Mouse (Mus musculus): ENCODE results near the gene Tnp2. TPM values are rescaled to one million over a fixed set of nuclear protein-coding genes. Genes with fewer than 3 reads are reported as not detected.
"Not testable (repeated sequence)": the region's sequence is repeated elsewhere in the genome, so short reads cannot be mapped to it uniquely, and the experiment has no call there.

Tnp2 gene
- not detected for total RNA-seq (2021)

DNA sequence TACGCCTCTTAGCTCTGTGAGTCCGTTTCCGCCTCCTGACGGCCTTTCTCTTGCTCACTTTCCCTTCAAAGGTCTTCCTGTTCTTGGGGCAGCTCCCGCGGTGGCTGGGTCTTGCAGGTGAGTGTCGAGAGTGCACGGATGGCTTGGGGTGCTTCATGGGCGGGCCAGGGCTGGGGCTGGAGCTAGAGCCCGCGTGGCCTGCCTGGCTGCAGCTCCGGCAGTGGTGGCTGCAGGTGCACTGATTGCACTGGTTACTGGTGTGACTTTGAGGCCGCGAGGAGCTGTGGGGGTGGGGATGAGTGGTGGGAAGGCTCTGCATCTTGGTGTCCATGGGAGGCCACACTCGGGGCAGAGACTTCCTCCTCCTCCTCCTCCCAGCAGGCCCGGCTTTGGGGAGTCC is at the start of gene Tnp2:
Gene Tnp2, minus strand, starts transcription at position 390 of the 400 bp plus-strand sequence.
- no peak for DNase-seq (ENCODE audit: extremely low spot score in 1 of 2, low spot score in 1 of 2)

DNA sequence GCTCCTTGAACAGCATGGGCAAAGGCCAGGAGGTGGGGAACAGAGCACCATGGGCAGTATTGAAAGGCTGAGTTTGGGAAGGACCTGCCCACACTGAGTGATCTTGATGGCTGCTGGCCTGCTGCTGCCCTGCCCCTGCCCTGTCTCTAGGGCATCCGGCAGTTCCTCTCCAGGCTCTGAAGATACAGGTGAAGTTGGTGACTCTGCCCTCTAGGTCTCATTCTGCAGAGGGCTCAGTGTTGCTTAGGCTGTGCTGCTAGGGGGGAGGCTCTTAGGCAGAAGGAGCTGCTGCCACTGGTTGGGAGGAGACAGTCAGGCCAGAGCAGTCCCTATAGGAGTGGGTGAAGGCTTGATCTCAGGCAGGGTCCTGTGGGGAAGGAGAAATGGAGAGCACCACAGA is 49.4 kb upstream of the Tnp2 start:
- DNase-seq (ENCODE audit: extremely low spot score in 1 of 2, low spot score in 1 of 2): no peak

DNA sequence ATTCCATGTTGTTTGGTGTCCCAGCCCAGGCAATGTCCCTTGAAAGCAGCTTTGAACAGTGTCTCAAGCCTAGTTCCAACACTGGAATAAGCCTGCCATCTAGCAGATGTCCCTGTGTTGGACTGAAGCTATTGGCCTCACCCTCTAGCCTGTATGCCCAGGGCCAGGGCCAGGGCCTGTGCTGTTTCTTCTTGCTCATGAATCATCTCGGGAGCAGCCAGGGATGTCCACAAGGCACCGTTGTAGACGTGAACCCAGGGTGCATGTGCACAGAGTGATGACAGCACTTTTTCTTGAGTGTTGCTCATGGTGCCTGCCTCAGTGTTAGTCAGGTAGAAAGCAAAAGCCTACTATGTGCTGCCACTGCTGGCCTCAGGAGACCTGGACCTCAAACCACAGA is 48.8 kb upstream of the Tnp2 start:
- no peak for DNase-seq (ENCODE audit: extremely low spot score in 1 of 2, low spot score in 1 of 2)

DNA sequence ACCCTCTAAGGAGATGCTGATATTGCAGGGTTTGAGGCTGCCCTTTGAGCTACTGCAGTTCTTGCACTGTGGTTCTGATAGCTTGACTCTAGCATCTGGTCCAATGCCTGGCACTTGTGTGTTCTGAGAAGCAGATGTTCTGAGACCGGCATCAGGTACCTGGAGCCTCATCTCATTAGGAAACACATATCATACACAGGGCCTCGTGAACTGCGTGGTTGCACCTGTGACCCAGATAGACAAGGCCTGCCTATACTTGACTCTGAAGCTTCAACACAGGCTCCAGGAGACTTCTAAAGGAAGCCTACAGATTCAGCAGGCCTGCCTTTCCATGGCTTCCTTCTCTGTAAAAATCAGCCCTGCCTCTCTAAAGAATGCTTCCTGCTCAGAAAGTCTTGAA is 47.9 kb upstream of the Tnp2 start:
- no peak for DNase-seq (ENCODE audit: extremely low spot score in 1 of 2, low spot score in 1 of 2)

DNA sequence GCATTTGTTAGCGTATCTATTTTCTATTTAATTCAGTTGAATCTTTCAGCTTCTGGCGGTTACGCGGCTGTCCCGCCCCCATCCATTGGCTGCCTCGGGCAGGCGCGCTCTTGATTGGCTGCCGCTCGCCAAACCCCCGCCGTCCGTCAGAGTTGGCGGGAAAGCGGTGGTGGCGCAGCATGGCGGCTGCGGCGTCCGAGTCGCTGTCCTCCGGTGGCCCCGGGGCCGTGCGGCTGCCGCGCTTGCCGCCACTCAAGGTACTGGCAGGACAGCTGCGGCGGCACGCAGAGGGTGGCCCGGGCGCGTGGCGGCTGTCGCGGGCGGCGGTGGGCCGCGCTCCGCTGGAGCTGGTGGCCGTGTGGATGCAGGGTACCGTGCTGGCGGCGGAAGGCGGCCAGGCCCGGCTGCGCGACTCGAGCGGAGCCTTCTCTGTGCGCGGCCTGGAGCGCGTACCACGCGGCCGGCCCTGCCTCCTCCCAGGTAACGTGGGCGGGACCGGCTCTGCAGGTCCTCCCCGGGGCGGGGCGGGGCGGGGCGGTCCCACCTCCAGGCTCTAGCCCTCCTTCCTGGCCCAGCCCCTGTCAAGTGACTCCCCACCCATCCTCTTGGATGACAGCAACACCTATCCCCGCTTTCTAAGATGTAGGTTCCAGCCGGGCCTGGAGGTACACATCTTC is 46.6 kb upstream of the Tnp2 start, which contains the start of gene Rmi2:
Gene Rmi2, plus strand, starts transcription at position 149 of the 677 bp plus-strand sequence.
- peak; percentile 54 to 68 for DNase-seq (ENCODE audit: extremely low spot score in 1 of 2, low spot score in 1 of 2)

DNA sequence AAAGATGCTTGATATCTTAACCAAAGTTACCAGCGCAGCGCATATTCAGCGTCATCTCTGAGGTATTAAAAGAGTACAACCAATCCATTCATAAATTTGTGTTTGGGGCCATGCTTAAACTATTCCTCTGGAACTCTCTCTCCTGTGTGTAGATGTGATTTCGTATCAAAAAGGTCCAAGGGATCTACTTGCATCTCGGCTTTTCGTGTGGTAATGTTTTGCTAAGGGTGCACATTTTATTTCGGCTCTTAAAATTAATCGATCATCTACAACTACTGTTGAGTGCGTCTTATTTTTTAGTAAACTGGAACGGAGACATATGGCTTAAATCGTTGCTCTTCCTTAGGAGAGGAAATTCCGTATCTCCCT is 46.1 kb upstream of the Tnp2 start:
- DNase-seq (ENCODE audit: extremely low spot score in 1 of 2, low spot score in 1 of 2): no peak

DNA sequence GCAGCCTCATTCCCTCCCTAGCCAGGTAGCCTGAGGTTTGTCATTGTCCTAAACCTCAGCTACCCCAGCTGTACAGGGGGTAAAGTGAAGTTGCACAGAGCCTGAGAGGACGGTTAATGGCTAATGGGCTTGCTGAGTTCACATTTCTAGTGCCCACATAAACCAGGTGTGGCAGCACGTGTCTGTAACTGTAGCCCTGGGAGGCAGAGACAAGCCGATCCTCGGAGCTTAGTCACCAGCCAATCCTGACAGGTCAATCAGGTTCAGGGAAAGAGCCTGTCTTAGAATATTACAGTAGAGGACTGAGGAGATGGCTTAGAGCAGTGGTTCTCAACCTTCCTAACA is 40.0 kb upstream of the Tnp2 start:
- no peak for DNase-seq (ENCODE audit: extremely low spot score in 1 of 2, low spot score in 1 of 2)

DNA sequence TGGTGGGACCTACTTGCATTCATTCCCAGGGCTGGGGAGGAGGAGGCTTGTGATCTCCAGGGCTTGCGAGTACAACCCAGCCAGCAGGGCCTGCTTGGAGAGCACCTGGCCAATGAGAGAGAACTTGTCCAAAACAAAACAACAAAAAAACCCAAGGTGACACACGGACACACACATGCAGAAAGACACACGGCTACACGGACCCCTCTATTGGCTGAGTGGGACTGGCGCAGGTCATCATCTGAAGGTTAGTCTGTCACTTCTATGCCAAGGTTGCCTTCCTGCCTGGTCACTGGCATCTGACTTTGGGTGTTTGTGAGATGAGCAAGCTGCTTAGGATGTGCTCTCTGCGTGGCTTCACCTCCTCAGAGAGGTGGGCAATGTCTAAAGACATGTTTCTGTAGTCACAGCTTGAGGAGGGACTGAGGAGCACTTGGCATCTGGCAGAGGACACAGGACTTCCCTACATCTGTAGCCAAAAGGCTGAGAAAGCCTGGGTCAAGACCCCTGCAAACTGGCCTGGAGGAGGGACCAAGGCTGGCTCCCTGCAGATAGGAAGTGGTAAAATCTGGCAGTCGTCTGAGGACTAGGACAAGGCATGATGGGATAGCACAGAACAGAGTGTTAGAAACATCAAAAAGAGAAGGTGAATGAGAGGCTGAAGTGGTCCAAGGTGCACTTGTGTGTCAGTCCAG is 39.5 kb upstream of the Tnp2 start:
- no peak for DNase-seq (ENCODE audit: extremely low spot score in 1 of 2, low spot score in 1 of 2)

DNA sequence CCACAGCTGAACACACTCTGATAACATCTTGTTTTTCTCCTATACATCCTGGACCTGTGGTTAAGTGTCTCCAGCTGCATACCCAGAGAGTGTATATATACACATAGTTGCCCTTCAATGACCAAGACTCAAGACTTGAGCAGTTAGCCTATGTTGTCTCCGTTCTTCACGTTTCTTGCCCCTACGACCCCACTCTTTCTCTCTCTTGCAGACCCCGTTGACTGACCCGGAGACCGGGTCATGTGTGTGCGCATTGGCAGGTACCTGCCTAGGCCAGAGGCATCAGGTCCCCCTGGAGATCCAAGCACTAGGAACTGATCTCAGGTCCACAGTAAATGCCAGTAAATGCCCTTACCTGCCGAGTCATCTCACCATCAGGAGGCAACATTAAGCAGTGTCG is 38.8 kb upstream of the Tnp2 start:
- no peak for DNase-seq (ENCODE audit: extremely low spot score in 1 of 2, low spot score in 1 of 2)

DNA sequence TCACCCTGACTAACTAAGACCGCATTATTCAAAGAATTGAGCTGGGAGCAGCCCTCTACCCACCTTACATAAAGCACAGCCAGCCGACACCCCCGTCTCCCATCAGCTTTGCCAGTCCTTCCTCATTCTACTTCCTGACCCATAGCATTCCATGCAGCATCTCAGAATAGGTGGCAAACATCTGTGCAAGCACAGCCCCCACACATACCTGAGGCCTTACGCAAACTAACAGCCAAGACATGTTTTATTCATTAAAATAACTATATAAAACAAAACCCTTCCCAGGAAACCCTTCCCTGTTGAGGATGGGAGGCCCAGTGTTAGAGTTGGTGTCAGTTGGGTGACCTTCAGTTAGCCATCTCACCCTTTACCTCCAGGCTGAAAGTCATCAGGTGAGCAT is 37.4 kb upstream of the Tnp2 start:
- no peak for DNase-seq (ENCODE audit: extremely low spot score in 1 of 2, low spot score in 1 of 2)

DNA sequence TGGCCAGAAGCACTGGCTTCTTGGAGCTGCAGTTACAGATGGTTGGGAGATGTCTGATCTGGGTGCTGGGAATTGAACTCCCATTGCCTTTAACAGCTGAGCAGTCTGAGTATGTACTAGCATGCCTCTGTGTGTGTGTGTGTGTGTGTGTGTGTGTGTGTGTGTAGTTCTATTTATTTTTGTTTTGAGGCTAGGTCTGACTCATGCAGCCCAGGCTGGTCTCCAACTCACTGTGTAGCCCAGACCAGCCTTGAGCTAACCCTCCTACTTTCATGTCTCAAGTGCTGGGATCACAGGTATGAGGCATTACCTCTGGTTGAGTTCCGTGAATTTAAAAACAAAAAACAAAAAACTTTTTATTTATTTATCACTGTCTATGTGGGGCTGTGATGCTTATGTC is 36.1 kb upstream of the Tnp2 start:
- no peak for DNase-seq (ENCODE audit: extremely low spot score in 1 of 2, low spot score in 1 of 2)

DNA sequence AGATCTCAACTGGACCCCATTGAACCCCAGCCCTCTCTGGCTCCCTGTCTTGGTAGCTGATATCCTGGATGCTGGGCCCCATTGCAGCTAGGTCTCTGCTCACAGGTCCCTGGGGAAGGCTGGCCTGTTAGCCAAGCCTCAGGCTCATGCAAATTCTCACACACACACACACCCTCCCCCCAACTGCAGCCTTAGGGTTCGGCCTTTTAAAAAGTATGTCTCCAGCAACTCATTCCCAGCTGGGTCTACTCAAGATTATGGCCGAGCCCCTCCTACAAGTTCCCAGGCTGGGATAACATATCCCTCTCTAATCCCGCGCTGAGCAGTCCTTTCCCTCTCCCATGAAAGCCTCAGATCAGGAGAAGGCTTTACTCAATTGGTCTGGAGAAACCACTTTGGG is 32.9 kb upstream of the Tnp2 start:
- DNase-seq (ENCODE audit: extremely low spot score in 1 of 2, low spot score in 1 of 2): no peak

DNA sequence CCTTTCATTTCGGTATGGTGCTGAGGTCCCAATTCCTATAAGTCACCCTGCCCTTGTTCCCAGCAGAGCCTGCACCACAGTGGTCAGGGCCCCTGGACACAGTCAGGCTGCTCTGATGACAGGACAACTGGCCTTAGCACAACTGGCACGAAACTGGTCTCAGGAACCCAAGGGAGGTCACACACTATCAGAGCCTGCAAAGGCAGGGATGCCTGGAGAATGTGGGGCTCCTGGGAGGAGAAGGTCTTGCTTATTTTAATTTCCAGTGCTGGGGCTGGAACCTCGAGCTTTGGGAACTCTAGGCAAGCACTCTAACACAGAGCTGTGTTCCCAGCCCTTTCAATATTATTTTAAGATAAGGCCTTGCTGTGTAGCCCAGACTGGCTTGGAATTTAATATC is 31.5 kb upstream of the Tnp2 start:
- no peak for DNase-seq (ENCODE audit: extremely low spot score in 1 of 2, low spot score in 1 of 2)

DNA sequence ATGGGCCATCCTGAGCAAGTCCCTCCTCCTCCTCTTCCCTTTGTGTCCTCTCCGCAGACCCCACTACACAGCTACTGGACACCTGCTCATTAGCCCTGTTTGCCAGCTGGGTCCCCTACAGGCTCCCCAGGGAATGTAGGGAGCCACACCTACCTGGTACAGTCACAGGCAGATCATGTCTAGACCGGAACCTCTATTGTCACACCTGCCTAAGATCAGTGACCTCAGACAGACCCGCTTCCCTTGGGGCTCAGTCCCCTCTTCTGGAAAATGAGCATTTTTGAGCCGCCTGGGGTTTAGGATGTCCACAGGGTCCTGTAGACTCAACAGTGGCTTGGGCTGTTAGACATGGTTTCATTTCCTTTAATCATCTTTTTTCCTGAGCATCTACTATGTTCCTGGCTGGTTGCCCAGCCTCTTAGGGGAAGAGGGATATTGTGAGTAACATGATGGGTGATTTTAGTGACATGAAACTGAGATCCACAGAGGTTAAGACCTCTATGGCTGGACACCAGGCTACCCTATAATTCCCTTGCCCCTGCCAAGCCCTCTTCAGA is 30.2 kb upstream of the Tnp2 start:
- DNase-seq (ENCODE audit: extremely low spot score in 1 of 2, low spot score in 1 of 2): no peak

DNA sequence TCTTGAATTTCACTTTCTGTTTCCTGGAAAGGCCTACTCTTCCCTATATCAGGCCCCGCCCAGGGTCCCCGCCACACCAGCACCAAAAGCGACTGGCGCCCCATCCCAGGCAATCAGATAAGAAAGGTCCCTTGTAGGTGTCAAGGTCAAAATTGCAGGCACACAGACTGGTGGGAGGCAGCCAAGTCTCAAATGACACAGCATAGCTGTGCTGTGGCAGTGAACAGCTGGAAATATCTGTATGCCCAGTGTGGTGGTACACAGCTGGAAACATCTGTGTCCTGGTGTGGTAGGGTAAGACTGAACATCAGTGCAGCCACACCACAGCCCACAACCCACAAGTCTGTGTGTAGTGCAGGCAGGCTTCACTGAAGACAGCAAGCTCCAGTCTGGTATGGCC is 26.4 kb upstream of the Tnp2 start:
- no peak for DNase-seq (ENCODE audit: extremely low spot score in 1 of 2, low spot score in 1 of 2)

DNA sequence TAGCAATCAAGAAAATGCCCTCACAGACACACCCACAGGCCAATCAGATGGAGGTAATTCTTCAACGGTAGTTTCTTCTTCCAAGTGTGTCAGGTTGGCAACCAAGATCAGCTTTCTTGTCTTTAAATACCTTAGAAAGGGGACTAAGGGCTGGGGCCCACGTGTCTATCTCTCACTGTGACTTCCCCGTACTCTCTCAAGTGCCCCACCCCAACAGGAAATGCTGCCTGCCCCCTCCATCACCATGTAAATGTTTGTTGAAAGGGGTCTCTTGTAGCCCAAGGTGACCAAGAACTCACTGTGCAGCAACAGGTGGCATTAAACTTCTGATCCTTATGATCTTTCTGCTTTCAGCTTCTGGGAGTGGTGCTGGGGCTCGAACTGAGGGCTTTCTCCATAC is 25.3 kb upstream of the Tnp2 start:
- no peak for DNase-seq (ENCODE audit: extremely low spot score in 1 of 2, low spot score in 1 of 2)

DNA sequence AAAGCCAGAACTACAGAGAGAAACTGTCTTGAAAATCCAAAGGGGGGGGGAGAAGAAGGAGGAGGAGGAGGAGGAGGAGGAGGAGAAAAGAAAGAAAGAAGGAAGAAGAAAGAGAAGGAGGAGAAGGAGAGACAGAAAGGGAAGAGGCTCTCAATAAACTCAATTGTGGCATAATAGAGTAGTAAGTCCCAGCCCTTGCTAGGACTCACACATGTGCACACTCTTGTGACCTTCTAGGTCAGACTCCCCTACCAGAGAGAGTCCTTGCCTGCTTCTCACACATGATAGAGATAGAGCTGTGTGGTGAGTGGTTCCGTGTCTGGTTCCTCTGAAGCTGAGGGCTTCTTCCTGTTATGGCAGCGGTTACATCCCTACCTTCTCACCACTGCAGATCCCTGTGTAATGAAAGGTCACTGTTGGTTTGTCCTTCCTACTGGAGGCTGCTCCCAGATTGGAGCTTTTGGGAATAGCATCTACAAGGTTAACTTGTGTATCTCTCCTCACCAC is 24.5 kb upstream of the Tnp2 start, which contains the start of gene Gm11172:
Gene Gm11172, plus strand, starts transcription at position 51 of the 507 bp plus-strand sequence.
- DNase-seq (ENCODE audit: extremely low spot score in 1 of 2, low spot score in 1 of 2): no peak

DNA sequence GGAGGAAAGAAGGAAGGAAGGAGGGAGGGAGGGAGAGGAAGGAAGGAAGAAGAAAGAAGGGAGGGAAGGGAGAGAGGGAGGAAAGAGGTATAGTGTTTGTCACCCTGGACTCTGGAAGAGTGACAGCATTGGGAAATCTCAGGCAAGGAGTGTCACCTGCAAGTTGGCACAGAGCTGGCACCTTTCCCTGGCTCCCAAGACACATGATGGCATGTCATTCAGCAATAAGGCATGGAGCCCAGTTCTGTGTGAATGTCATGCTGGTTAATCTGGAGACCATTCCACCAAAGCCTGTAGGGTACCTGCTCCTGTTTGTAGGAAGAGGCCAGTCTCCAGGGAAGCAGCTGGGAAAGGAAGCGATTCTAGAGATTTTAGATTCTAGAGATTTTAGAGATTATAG is 21.9 kb upstream of the Tnp2 start:
- no peak for DNase-seq (ENCODE audit: extremely low spot score in 1 of 2, low spot score in 1 of 2)

DNA sequence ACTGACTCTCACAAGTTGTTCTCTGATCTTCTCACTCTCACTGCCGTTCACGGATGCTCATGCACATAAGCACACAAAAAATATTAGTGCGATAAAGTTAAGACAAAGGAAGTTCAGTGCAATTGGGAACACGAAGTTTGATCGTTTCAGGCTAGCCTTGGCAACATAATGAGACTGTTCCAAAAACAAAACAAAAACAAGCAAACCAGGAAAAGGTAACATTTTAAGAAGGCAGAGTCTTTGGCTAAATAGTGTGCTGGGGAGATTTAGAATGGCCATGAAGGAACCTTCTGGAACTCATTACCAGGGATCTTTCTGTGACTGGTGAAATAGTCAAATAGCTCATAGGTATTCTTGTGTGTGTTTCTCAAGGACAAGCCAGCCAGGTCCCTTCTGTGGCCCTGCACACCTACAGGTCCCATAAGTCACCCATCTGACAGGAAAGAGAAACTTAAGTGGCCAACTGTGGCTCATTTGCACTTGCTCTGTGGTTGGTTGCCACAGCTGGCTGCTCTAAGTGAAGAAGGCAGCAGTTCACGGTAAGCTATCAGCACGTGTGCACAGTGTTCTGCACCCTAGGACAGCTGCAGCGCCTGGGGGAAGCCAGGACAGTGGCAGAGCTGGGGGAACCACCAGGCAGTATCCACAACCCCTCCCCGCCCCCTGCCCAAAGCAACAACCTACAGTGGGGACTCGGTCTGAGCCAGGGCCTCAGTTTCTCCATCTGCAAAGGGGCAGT is 17.5 kb upstream of the Tnp2 start, which contains the start of gene Prm1:
Gene Prm1, minus strand, starts transcription at position 51 of the 739 bp plus-strand sequence.
- DNase-seq (ENCODE audit: extremely low spot score in 1 of 2, low spot score in 1 of 2): no peak

DNA sequence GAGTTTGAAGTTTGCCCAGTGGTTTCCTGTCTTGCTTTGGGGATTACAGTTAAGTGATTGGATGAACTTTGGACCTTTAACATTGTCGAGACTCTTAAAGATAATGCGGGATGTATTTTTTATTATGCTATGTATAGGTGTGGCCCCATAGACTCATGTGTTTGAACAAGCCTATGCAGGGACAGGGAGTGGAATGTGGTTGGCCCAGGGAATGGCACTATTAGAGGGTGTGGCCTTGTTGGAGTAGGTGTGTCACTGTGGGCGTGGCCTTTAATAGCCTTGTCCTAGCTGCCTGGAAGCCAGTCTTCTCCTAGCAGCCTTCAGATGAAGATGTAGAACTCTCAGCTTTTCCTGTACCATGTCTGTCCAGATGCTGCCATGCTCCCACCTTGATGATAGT is 14.0 kb upstream of the Tnp2 start:
- not testable (repeated sequence) for DNase-seq (ENCODE audit: extremely low spot score in 1 of 2, low spot score in 1 of 2)

DNA sequence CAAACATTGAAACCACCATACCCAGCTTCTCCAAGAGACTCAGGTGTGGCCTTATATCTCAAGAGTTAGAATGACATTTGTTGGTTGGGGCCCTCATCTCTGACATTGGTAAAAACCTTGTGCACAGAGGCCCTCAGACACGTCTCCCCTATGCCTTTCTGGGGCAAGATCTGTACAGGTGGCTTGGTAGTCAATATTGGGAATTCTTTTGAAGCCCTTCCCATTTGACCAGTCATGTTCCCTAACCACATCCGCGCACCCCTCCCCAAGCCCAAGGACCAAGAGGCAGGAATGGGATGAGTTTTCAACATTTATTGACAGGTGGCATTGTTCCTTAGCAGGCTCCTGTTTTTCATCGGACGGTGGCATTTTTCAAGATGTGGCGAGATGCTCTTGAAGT is 7.6 kb upstream of the Tnp2 start, which contains the start of gene Prm2:
Gene Prm2, minus strand, starts transcription at position 101 of the 400 bp plus-strand sequence.
- no peak for DNase-seq (ENCODE audit: extremely low spot score in 1 of 2, low spot score in 1 of 2)
